Mouse (Mus musculus) inflammation-experienced regulatory T-cells, adult 16 weeks (primary cell): ENCODE results near the gene B3gnt8. TPM values are rescaled to one million over a fixed set of nuclear protein-coding genes. Genes with fewer than 3 reads are reported as not detected.

Experiments
- polyA plus RNA-seq: library from polyadenylated mRNA; unstranded; fragments of 100-300 nt; shearing (Covaris generic); gene quantifications from one replicate; pipeline ENCODE4 v1.2.1, GENCODE M21; 2017

The B3gnt8 gene
- polyA plus RNA-seq = 0.84 TPM

GRCm38 (mm10) chr7:25626509-25627430, at the start of gene B3gnt8:
B3gnt8 (plus strand) TSS chr7:25626654.

DNA sequence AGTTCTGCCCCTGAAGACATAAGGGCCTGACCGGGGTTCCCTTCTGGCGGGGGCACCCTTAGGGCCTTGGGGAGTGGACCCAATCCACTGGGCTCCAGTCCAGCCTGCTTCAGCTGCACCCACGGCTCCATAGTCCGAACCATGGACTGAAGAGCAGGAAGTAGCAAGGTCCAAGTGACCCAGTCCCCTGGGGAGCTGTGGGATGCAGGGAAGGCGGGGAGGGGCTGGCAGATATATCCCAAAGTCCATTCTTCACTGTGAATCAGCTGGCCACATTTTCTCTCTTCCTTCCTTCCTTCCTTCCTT, 10.8 kb upstream of the B3gnt8 start, which contains the start of gene Erich4:
Gene Erich4, minus strand, starts transcription at position 187 of the 306 bp plus-strand sequence.

GRCm38 (mm10) chr7:25618865-25619721, 7.4 kb upstream of the B3gnt8 start, which contains the start of gene Dmac2:
Dmac2 (plus strand) TSS chr7:25619414.

GRCm38 (mm10) chr7:25658657-25659472, 32.4 kb downstream of the B3gnt8 start, which contains the start of the genes Bckdha and Exosc5:
Bckdha (minus strand) TSS chr7:25658981.
Exosc5 (plus strand) TSS chr7:25659164.

DNA sequence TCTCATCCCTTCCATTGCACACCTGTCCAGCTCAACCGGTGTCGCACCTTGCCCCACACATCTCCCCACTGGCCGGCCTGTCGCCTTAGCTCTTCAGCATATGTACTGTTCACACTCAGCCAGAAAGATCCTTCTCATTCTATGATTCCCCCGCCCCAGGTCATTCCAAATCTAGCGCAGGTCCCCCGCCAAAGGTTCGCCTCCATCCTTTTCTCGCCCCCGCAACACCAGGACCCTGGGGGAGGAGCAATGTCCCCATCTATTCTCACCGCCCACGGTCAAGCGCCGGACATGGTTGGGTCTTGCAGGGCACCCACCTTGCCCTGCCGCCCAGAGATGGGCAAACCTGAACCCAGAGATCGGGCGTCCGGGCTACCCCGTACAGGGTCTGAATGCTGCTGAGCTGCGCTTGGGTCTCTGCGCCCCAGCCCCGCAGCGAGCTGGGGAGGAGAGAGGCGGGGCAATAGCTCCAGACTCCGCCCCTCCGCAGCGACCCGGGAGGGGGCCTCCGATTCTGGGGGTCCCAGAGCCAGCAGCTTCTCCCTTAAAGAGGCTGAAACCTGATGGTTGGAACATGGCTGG, 48.4 kb downstream of the B3gnt8 start, which contains the start of gene Tmem91:
Gene Tmem91, minus strand, starts transcription at position 448 of the 582 bp plus-strand sequence.

DNA sequence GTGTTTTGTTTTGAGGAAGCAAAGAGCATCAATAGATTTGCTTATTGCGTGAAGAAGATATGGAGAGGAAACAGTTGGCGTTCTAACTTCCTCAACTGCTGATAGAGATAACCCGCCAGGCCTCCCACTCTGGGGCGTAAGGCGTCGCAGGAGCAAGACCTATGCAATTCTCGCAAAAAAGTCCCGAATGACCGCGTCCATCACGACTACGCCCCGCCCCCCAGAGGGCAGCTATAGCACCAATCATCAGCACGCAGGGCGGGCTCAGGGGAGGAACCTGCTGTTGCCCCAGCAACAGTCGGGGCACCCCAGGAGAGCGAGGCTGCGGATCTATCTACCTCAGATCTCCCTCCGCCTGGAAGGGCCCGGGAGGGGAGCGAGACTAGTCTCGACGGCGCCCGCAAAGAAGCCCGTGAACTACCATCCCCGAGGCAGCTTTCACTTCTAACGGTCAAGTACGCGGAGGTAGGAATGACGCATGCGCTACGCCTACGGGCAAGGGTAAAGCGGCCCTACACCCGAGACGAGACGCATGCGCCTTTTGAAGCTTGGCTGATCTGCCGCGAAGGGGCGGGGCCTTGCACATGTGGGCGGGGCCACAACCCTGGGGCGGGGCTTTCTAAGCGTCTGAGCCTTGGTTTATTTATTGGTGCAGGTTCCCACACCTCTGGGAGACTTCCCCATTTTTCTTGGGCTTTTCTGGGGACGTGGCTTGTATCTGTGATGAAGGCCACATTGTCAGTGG, 54.2 kb downstream of the B3gnt8 start, which contains the start of gene B9d2:
Gene B9d2, plus strand, starts transcription at position 267 of the 745 bp plus-strand sequence.

Other genes starting within 250 kb of the B3gnt8 start
- gene Lipe, start 227.9 kb upstream of the B3gnt8 start, polyA plus RNA-seq = 16.9 TPM
- gene Cxcl17, start 213.8 kb upstream of the B3gnt8 start, polyA plus RNA-seq = 0.52 TPM
- 0.60 TPM for gene Ceacam1, start 149.1 kb upstream of the B3gnt8 start, polyA plus RNA-seq
- gene Ceacam2, start 86.8 kb upstream of the B3gnt8 start, polyA plus RNA-seq = not detected
- gene Erich4, start 10.8 kb upstream of the B3gnt8 start, polyA plus RNA-seq = not detected
- 78.3 TPM for gene Dmac2, start 7.2 kb upstream of the B3gnt8 start, polyA plus RNA-seq
- 58.4 TPM for gene Bckdha, start 32.3 kb downstream of the B3gnt8 start, polyA plus RNA-seq
- gene Exosc5, start 32.5 kb downstream of the B3gnt8 start, polyA plus RNA-seq = 124 TPM
- gene Tmem91, start 48.5 kb downstream of the B3gnt8 start, polyA plus RNA-seq = 5.8 TPM
- 57.4 TPM for gene B9d2, start 54.1 kb downstream of the B3gnt8 start, polyA plus RNA-seq
- gene Tgfb1, start 60.3 kb downstream of the B3gnt8 start, polyA plus RNA-seq = 74.0 TPM
- 78.0 TPM for gene Ccdc97, start 92.4 kb downstream of the B3gnt8 start, polyA plus RNA-seq
- gene Hnrnpul1, start 128.1 kb downstream of the B3gnt8 start, polyA plus RNA-seq = 64.0 TPM
- gene Axl, start 162.1 kb downstream of the B3gnt8 start, polyA plus RNA-seq = 66.4 TPM
- gene Cyp2s1, start 190.3 kb downstream of the B3gnt8 start, polyA plus RNA-seq = 5.8 TPM